Mouse (Mus musculus): Measurements from ENCODE around the gene Ttc7. TPM values are rescaled to one million over a fixed set of nuclear protein-coding genes. Genes with fewer than 3 reads are reported as not detected.

Gene Ttc7
- total RNA-seq, 2 experiments from 2014 or later = 13.3 to 16.2 TPM

- DNase-seq (ENCODE audit: low spot score in 2 of 2) = no peak
Observed at GRCm38 (mm10) chr17:87403462-87403861, 120.8 kb downstream of the Ttc7 start.

- DNase-seq (ENCODE audit: low spot score in 2 of 2) = no peak
Observed at GRCm38 (mm10) chr17:87405576-87405975, 122.9 kb downstream of the Ttc7 start.

- no peak for DNase-seq (ENCODE audit: low spot score in 2 of 2)
Observed at GRCm38 (mm10) chr17:87406646-87407045, 124.0 kb downstream of the Ttc7 start.

- no peak for DNase-seq (ENCODE audit: low spot score in 2 of 2)
Observed at GRCm38 (mm10) chr17:87418082-87418481, 135.4 kb downstream of the Ttc7 start.

GRCm38 (mm10) chr17:87427511-87427910 is 144.8 kb downstream of the Ttc7 start, which contains the start of gene Stpg4:
Stpg4 (minus strand) TSS chr17:87427741.
- no peak for DNase-seq (ENCODE audit: low spot score in 2 of 2)

GRCm38 (mm10) chr17:87429431-87429830 is 146.7 kb downstream of the Ttc7 start:
- DNase-seq (ENCODE audit: low spot score in 2 of 2) = no peak

Other genes starting within 250 kb of the Ttc7 start
- 10 to 100 TPM; 17.5 to 18.2 TPM for gene Socs5, start 175.2 kb upstream of the Ttc7 start, total RNA-seq (2021)
- gene Mcfd2, start 17.0 kb upstream of the Ttc7 start, total RNA-seq (2021) = 10 to 100 TPM; 33.6 to 39.3 TPM
- gene Stpg4, start 144.9 kb downstream of the Ttc7 start, total RNA-seq (2021) = not detected
- 100 to 1,000 TPM; 356 to 375 TPM for gene Calm2, start 164.0 kb downstream of the Ttc7 start, total RNA-seq (2021)

All from gastrocnemius, postnatal 4 days (tissue).